Mouse (Mus musculus): ENCODE data around the gene Fam50b. TPM values are rescaled to one million over a fixed set of nuclear protein-coding genes. Genes with fewer than 3 reads are reported as not detected.

Gene Fam50b
- polyA plus RNA-seq, 1 experiment from 2014 or later, result not detected

GRCm38 (mm10) chr13:34780856-34781610, 46.4 kb downstream of the Fam50b start:
- Histone ChIP-seq H3K4me3 (replicated peaks) (no peak overlapping the region), H3K27ac (no peak overlapping the region)

DNA sequence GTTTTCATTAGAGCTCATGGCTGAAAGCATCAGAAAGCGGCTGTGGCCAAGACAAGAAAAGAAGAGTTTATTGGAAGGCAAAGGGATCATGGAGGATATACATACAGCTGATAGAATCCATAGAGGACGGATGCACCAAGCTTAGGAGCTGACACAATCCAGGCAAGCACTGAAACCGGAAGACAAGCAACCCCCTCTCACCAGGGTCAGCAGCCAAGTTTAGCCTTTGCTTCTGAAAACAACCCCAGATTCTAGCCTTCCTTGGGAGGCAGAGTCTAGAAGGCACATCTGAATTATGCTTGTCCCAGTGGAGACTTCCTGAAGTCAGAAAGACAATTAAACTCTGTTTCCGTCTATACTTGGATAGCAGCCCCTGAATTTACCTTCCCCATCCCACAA, 47.0 kb downstream of the Fam50b start:
- Histone ChIP-seq H3K4me1 (peaks cover 7% of the 10 kb centered on the region), H3K9ac (no peak overlapping the region), H3K36me3 (replicated peaks) (no peaks in the 10 kb centered on the region), H3K4me3 (replicated peaks) (no peak overlapping the region), H3K9me3 (no peaks in the 10 kb centered on the region), H3K27me3 (no peaks in the 10 kb centered on the region), H3K4me2 (no peak overlapping the region), H3K27ac (no peak overlapping the region)
- no peak for ATAC-seq (ENCODE audit: low FRiP score)
- WGBS, result 72% methylated on average over 4 of the region's 4 CpGs

More at GRCm38 (mm10) chr13:34780856-34781610, 46.4 kb downstream of the Fam50b start:
- no peaks in the 10 kb centered on the region for H3K9me3 ChIP-seq
- peaks cover 10% of the 10 kb centered on the region for H3K4me1 ChIP-seq
- no peak overlapping the region for H3K4me2 ChIP-seq
- 56% methylated on average over 7 of the region's 7 CpGs for WGBS
- no peaks in the 10 kb centered on the region for H3K36me3 ChIP-seq (replicated peaks)
- no peaks in the 10 kb centered on the region for H3K27me3 ChIP-seq
- no peak overlapping the region for H3K9ac ChIP-seq
- ATAC-seq (ENCODE audit: low FRiP score), result no peak

GRCm38 (mm10) chr13:34784818-34785217, 50.2 kb downstream of the Fam50b start:
- Histone ChIP-seq H3K4me3 (replicated peaks) (no peak overlapping the region), H3K9ac (no peak overlapping the region), H3K4me1 (peaks cover 4% of the 10 kb centered on the region; the same call in 1 of the 2 replicates), H3K27me3 (no peaks in the 10 kb centered on the region), H3K27ac (no peak overlapping the region), H3K4me2 (no peak overlapping the region), H3K36me3 (replicated peaks) (no peaks in the 10 kb centered on the region), H3K9me3 (no peaks in the 10 kb centered on the region)
- WGBS, result 87% methylated on average over 8 of the region's 8 CpGs
- ATAC-seq (ENCODE audit: low FRiP score), result no peak

DNA sequence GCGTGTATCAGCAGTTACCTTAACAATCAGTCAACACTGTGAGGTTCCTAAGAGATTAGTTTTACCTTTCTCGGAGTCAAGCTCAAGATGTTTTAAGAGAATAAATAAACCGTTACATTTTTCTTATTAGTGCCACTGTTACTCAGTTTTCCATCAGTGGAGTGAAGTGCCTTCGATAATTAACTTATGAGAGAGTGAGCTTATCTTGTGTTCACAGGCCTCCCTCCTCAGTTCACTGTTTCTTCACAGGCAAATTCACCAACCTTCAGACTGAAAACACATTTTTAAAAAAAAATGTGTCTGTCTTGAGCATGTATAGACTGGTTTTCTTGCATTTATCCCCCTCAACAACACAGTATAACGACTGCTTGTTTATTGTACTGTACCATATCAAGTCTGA, 52.0 kb downstream of the Fam50b start:
- H3K9me3 ChIP-seq, result no peaks in the 10 kb centered on the region
- no peak for ATAC-seq (ENCODE audit: low FRiP score)
- no peak overlapping the region for H3K27ac ChIP-seq
- H3K4me3 ChIP-seq (replicated peaks), result no peak overlapping the region
- no peaks in the 10 kb centered on the region for H3K27me3 ChIP-seq
- H3K9ac ChIP-seq, result no peak overlapping the region
- 87% methylated on average over 5 of the region's 5 CpGs for WGBS
- no peaks in the 10 kb centered on the region for H3K36me3 ChIP-seq (replicated peaks)
- no peak overlapping the region for H3K4me2 ChIP-seq
- H3K4me1 ChIP-seq, result no peaks in the 10 kb centered on the region

- Histone ChIP-seq H3K4me1 (no peaks in the 10 kb centered on the region), H3K4me3 (replicated peaks) (no peak overlapping the region), H3K36me3 (replicated peaks) (no peaks in the 10 kb centered on the region), H3K4me2 (no peak overlapping the region), H3K9ac (no peak overlapping the region), H3K9me3 (no peaks in the 10 kb centered on the region), H3K27ac (no peak overlapping the region), H3K27me3 (no peaks in the 10 kb centered on the region)
- no peak for ATAC-seq (ENCODE audit: low FRiP score)
- 67% methylated on average over 5 of the region's 5 CpGs for WGBS
These were observed 52.9 kb downstream of the Fam50b start for GRCm38 (mm10) chr13:34787546-34787945.

GRCm38 (mm10) chr13:34789176-34789818, 54.6 kb downstream of the Fam50b start:
- 88% methylated on average over 3 of the region's 3 CpGs for WGBS
- no peak for ATAC-seq (ENCODE audit: low FRiP score)
- H3K4me3 ChIP-seq (replicated peaks), result no peak overlapping the region
- H3K9ac ChIP-seq, result no peak overlapping the region
- H3K27me3 ChIP-seq, result no peaks in the 10 kb centered on the region
- no peak overlapping the region for H3K4me2 ChIP-seq
- H3K36me3 ChIP-seq (replicated peaks), result no peaks in the 10 kb centered on the region
- no peak overlapping the region for H3K27ac ChIP-seq
- no peaks in the 10 kb centered on the region for H3K9me3 ChIP-seq
- H3K4me1 ChIP-seq, result no peaks in the 10 kb centered on the region

- no peak overlapping the region for H3K4me3 ChIP-seq (replicated peaks)
- H3K27ac ChIP-seq, result no peak overlapping the region
- ATAC-seq (ENCODE audit: low FRiP score), result no peak
- no peaks in the 10 kb centered on the region for H3K27me3 ChIP-seq
- no peak overlapping the region for H3K9ac ChIP-seq
- H3K4me1 ChIP-seq, result no peaks in the 10 kb centered on the region
- no peaks in the 10 kb centered on the region for H3K36me3 ChIP-seq (replicated peaks)
- no peaks in the 10 kb centered on the region for H3K9me3 ChIP-seq
- no peak overlapping the region for H3K4me2 ChIP-seq
- 80% methylated on average over 7 of the region's 7 CpGs for WGBS
These were observed 58.4 kb downstream of the Fam50b start for GRCm38 (mm10) chr13:34793066-34793465.

GRCm38 (mm10) chr13:34793816-34794215, 59.2 kb downstream of the Fam50b start:
- Histone ChIP-seq H3K27me3 (no peaks in the 10 kb centered on the region), H3K4me1 (no peaks in the 10 kb centered on the region), H3K9ac (no peak overlapping the region), H3K27ac (no peak overlapping the region), H3K4me3 (replicated peaks) (no peak overlapping the region), H3K9me3 (no peaks in the 10 kb centered on the region), H3K4me2 (no peak overlapping the region), H3K36me3 (replicated peaks) (no peaks in the 10 kb centered on the region)
- 32% methylated on average over 2 of the region's 2 CpGs for whole genome bisulfite sequencing
- ATAC-seq (ENCODE audit: low FRiP score), result no peak

DNA sequence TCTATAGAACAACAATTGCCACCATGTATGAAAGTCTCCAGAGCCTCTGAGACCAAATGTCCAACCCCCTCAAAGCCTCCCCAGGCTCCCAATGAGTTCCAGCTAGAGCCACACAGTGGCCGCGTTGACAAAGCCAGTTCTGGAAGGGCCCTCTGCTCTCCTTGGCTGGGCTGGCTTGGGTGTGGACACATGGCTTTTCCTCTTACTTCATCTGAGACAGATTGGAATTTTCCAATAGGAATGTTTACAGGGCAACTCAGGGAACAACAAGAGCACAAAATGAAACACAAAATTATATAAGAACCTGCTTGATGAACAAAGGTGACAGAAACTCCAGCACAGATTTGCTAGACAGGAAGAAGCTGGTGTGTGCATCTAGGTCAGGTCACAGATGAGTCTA, 59.8 kb downstream of the Fam50b start:
- no peaks in the 10 kb centered on the region for H3K4me1 ChIP-seq
- ATAC-seq (ENCODE audit: low FRiP score), result no peak
- H3K4me3 ChIP-seq (replicated peaks), result no peak overlapping the region
- 79% methylated on average over 2 of the region's 2 CpGs for WGBS
- H3K27ac ChIP-seq, result no peak overlapping the region
- no peak overlapping the region for H3K4me2 ChIP-seq
- no peaks in the 10 kb centered on the region for H3K36me3 ChIP-seq (replicated peaks)
- H3K27me3 ChIP-seq, result no peaks in the 10 kb centered on the region
- H3K9me3 ChIP-seq, result no peaks in the 10 kb centered on the region
- H3K9ac ChIP-seq, result no peak overlapping the region

Other genes with a start within 250 kb of the Fam50b start
- 5.5 and 5.9 TPM in 2 replicates for gene Pxdc1, start 81.4 kb upstream of the Fam50b start, polyA plus RNA-seq (2016; fragmentation: Nextera tagmentation; extraction: Ambion mirVana)
- 104 and 108 TPM in 2 replicates for gene Prpf4b, start 140.5 kb downstream of the Fam50b start, polyA plus RNA-seq (2016; fragmentation: Nextera tagmentation; extraction: Ambion mirVana)
- gene Fam217a, start 189.5 kb downstream of the Fam50b start, polyA plus RNA-seq (2016; fragmentation: Nextera tagmentation; extraction: Ambion mirVana), result 0.68 and 0.96 TPM in 2 replicates
- gene 4933417A18Rik, start 189.6 kb downstream of the Fam50b start, polyA plus RNA-seq (2016; fragmentation: Nextera tagmentation; extraction: Ambion mirVana), result not detected in 2 replicates
- 0.19 and 0.45 TPM in 2 replicates for gene Eci3, start 229.0 kb downstream of the Fam50b start, polyA plus RNA-seq (2016; fragmentation: Nextera tagmentation; extraction: Ambion mirVana)